Mouse (Mus musculus): ENCODE measurements around the gene Srd5a1. TPM values are rescaled to one million over a fixed set of nuclear protein-coding genes. Genes with fewer than 3 reads are reported as not detected.

Gene Srd5a1
- total and polyA plus RNA-seq, 3 experiments = 7.7 to 10.5 TPM; not detected in 1

DNA sequence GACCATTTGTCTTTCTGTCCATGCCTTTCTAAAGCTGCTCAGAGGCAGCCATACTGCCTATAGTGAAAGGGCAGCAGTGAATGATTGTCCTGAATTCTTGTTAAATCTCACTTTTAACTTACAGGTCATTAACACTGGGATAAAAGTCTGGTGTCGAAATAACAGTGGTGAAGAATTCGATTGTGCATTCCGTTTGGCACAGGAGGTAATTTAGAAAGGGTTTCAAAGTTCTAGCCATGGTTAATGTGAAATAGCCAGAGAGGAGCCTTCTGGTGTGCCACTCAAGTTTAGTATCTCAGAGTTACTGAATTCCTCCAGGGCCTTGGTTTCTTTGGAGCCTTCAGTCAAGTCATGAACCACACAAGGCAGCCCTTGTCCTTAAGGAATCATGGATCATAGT, 19.9 kb upstream of the Srd5a1 start:
- Histone ChIP-seq H3K9ac (ENCODE audit: control insufficient read depth, low read depth, low read length, poor library complexity, severe bottlenecking) (no peak overlapping the region), H3K9me3 (replicated peaks; ENCODE audit: insufficient read depth, low read length) (no peaks in the 10 kb centered on the region), H3K27ac (ENCODE audit: control insufficient read depth, low read depth, low read length) (no peak overlapping the region), H3K4me1 (ENCODE audit: control insufficient read depth in 1 of 2, insufficient read depth in 2 of 2, low read length in 2 of 2) (peaks cover 5 to 17% of the 10 kb centered on the region in 2 experiments), H3K79me2 (ENCODE audit: control insufficient read depth, insufficient read depth, low read length, poor library complexity) (peaks cover 3% of the 10 kb centered on the region; the same call in 1 of the 2 replicates), H3K36me3 (ENCODE audit: control insufficient read depth in 1 of 2, insufficient read depth in 2 of 2, low read length in 2 of 2) (peaks cover 20 to 44% of the 10 kb centered on the region in 2 experiments), H3K4me3 (ENCODE audit: control insufficient read depth in 1 of 2, insufficient read depth in 1 of 2, low read depth in 2 of 2, low read length in 2 of 2) (no peak overlapping the region), H3K27me3 (ENCODE audit: control insufficient read depth in 1 of 2, insufficient read depth in 2 of 2, low read length in 2 of 2) (no peaks in the 10 kb centered on the region)
- no peak for DNase-seq (ENCODE audit: low read depth, low spot score)
- no peak for TF ChIP-seq CTCF (IDR thresholded peaks at IDR 0.05 in 2 of 3, conservative IDR thresholded peaks at IDR 0.05 in 1 of 3; ENCODE audit: control insufficient read depth in 1 of 3, insufficient read depth in 1 of 3, low read depth in 2 of 3, low read length in 3 of 3, poor library complexity in 1 of 3, severe bottlenecking in 1 of 3)
- TF ChIP-seq SMC3 (IDR thresholded peaks at IDR 0.05; ENCODE audit: low read depth, low read length) = no peak
- TF ChIP-seq TBP (IDR thresholded peaks at IDR 0.05; ENCODE audit: low read depth, low read length) = no peak
- no peak for TF ChIP-seq MYC (IDR thresholded peaks at IDR 0.05; ENCODE audit: low read depth, low read length)
- TF ChIP-seq USF2 (IDR thresholded peaks at IDR 0.05; ENCODE audit: borderline replicate concordance in 1 of 2, insufficient read depth in 1 of 2, low read depth in 1 of 2, low read length in 2 of 2) = no peak
- TF ChIP-seq RAD21 (IDR thresholded peaks at IDR 0.05; ENCODE audit: low read depth, low read length) = no peak
- TF ChIP-seq POLR2AphosphoS5 (IDR thresholded peaks at IDR 0.05; ENCODE audit: borderline replicate concordance, low read depth, low read length) = no peak
- TF ChIP-seq RCOR1 (IDR thresholded peaks at IDR 0.05; ENCODE audit: low read depth, low read length) = no peak
- TF ChIP-seq ELF1 (IDR thresholded peaks at IDR 0.05; ENCODE audit: low read depth, low read length) = no peak
- TF ChIP-seq JUND (IDR thresholded peaks at IDR 0.05; ENCODE audit: low read depth, low read length) = no peak

DNA sequence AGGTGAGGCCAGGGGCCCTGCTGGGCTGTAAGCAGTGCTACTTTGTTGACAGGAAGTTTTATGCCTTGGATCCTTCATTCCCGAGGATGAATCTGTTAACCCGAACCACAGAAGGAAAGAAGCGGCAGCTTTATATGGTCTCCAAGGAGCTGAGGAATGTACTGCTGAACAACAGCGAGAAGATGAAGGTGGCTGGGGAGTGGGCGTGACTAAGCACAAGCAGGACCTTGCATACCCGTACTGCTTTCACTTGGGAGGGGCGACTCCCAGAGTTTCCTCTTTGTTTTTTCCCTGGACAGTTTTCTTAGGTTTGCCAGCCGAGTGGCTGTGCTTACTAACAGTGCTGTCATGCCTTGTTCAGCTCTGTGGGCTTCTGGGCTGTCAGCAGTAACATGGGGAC, 19.3 kb upstream of the Srd5a1 start:
- no peak overlapping the region for H3K27ac ChIP-seq (ENCODE audit: control insufficient read depth, low read depth, low read length)
- H3K9ac ChIP-seq (ENCODE audit: control insufficient read depth, low read depth, low read length, poor library complexity, severe bottlenecking) = no peak overlapping the region
- peaks cover 5 to 17% of the 10 kb centered on the region in 2 experiments for H3K4me1 ChIP-seq (ENCODE audit: control insufficient read depth in 1 of 2, insufficient read depth in 2 of 2, low read length in 2 of 2)
- DNase-seq (ENCODE audit: low read depth, low spot score) = no peak
- H3K4me3 ChIP-seq (ENCODE audit: control insufficient read depth in 1 of 2, insufficient read depth in 1 of 2, low read depth in 2 of 2, low read length in 2 of 2) = no peak overlapping the region
- H3K9me3 ChIP-seq (replicated peaks; ENCODE audit: insufficient read depth, low read length) = no peaks in the 10 kb centered on the region
- no peaks in the 10 kb centered on the region for H3K27me3 ChIP-seq (ENCODE audit: control insufficient read depth in 1 of 2, insufficient read depth in 2 of 2, low read length in 2 of 2)
- TF ChIP-seq TAL1 (IDR thresholded peaks at IDR 0.05; ENCODE audit: low read length) (no peak), NELFE (IDR thresholded peaks at IDR 0.05; ENCODE audit: low read depth, low read length) (no peak), RCOR1 (IDR thresholded peaks at IDR 0.05; ENCODE audit: low read depth, low read length) (no peak), MYC (IDR thresholded peaks at IDR 0.05; ENCODE audit: low read depth, low read length) (no peak), ETS1 (IDR thresholded peaks at IDR 0.05; ENCODE audit: low read depth, low read length) (no peak), ELF1 (IDR thresholded peaks at IDR 0.05; ENCODE audit: low read depth, low read length) (no peak), TBP (IDR thresholded peaks at IDR 0.05; ENCODE audit: low read depth, low read length) (no peak), TCF12 (IDR thresholded peaks at IDR 0.05; ENCODE audit: low read depth, low read length) (no peak), MXI1 (IDR thresholded peaks at IDR 0.05; ENCODE audit: low read depth, low read length) (no peak), ZNF384 (IDR thresholded peaks at IDR 0.05; ENCODE audit: low read depth, low read length) (no peak), E2F4 (IDR thresholded peaks at IDR 0.05; ENCODE audit: borderline replicate concordance, low read depth, low read length) (no peak), GABPA (IDR thresholded peaks at IDR 0.05; ENCODE audit: low read depth, low read length) (no peak)
- H3K36me3 ChIP-seq (ENCODE audit: control insufficient read depth in 1 of 2, insufficient read depth in 2 of 2, low read length in 2 of 2) = peaks cover 20 to 49% of the 10 kb centered on the region in 2 experiments
- peaks cover 3% of the 10 kb centered on the region; the same call in 1 of the 2 replicates for H3K79me2 ChIP-seq (ENCODE audit: control insufficient read depth, insufficient read depth, low read length, poor library complexity)
